Mouse (Mus musculus): ENCODE results near the gene Rflna. TPM values are rescaled to one million over a fixed set of nuclear protein-coding genes. Genes with fewer than 3 reads are reported as not detected.

Gene Rflna
- polyA plus RNA-seq, 1 experiment from 2014 or later = 0.61 TPM

DNA sequence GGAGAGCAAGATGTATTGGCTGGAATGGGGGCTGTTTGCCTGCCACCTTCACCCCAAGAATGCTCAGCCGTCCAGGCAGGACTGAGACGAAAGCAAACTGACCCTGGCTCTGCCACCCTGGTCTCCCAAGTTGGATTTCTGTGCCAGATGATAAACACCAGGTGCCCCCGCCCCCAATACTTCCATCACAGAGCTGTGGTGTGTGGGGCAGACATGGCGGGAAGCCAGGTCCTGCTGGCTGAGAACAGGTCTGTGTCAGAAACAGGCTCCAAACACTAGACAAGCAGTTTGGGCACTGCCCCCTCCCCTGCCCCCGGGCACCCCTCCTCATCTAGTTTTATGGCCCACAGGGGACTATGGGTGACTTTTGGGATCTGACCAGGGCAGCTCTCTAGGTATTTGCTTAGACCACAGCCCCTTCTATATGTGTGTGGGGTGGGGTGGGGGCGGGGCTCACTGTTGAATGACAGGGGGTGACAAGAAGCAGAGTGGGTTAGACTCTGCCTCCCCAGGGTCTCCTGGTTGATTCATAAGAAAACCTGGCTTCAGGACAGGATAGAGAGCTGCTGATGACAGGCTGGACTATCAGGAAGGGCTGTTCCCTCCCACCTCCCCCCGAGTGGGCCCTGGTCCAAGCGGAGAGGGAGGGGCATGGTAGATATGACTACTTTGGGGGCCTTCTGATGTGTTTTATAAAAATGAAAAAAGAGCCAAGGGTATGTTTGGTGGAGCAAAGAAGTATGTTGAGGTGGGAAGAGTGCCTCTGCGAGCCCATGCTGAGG is 3.0 kb downstream of the Rflna start:
- DNase-seq (ENCODE audit: low spot score) = no peak

- DNase-seq (ENCODE audit: low spot score) = no peak
Measured at GRCm38 (mm10) chr5:125006896-125007295, 3.9 kb downstream of the Rflna start.

DNA sequence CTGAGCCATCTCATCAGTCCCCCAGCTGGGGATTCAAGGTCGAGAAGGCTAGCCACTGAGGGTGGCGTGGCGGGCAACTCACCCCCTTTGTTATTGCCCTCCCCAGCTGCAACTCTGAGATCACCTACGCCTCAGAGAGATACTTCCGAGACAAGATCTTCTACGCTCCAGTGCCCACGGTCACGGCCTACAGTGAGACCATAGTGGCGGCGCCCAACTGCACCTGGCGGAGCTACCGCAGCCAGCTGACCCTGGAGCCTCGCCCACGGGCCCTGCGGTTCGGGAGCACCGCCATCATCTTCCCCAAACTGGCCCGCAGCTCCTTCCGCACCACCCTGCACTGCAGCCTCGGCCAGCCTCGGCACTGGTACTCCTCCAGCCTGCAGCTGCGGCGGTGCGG is 8.1 kb downstream of the Rflna start:
- no peak for DNase-seq (ENCODE audit: low spot score)

GRCm38 (mm10) chr5:125011628-125012027 is 8.6 kb downstream of the Rflna start:
- DNase-seq (ENCODE audit: low spot score) = no peak

GRCm38 (mm10) chr5:125014497-125014896 is 11.5 kb downstream of the Rflna start:
- DNase-seq (ENCODE audit: low spot score) = peak; percentile 54

- peak; percentile 55 for DNase-seq (ENCODE audit: low spot score)
Measured at GRCm38 (mm10) chr5:125015066-125015465, 12.0 kb downstream of the Rflna start.

DNA sequence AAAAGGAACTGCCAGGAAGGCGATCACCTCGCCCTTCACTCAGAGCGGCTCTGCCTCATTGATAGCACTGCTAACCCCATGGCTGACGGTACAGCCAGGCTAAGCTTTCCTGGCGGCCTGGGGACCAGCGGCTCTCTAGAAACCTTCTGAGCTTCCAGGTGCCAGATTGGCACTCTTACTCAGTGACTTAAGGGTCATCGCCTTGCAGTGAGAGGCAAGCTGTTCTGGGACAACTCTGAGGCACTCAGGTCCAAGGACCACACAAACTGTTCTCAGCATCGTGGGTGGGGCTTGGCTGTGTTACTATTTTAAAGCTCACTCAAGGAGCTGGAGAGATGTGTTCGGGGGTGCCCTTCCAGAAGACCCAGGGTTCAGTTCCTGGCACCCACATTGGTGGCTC is 12.6 kb downstream of the Rflna start:
- DNase-seq (ENCODE audit: low spot score) = no peak

- DNase-seq (ENCODE audit: low spot score) = peak; percentile 59
Measured at GRCm38 (mm10) chr5:125016421-125017242, 13.6 kb downstream of the Rflna start.

- no peak for DNase-seq (ENCODE audit: low spot score)
Measured at GRCm38 (mm10) chr5:125017332-125017731, 14.3 kb downstream of the Rflna start.

DNA sequence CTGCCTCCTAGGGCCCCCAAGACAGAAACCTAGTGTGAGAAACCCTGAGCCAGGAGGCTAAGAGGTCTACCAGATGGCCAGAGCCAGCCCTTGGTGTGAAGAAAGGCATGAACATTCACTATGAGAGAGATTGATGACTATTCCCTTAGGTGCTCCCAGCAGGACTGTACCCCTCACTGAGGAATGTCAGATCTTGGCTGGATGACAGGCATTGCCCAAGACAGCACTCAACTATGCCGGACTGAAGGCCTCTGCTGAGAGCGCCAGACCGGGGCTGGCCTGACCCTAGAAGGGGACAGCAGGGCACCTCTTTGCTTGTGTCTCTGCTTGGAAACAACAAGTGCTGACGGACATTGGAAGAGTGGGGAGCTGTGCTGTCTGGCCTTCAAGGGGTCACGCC is 16.1 kb downstream of the Rflna start:
- DNase-seq (ENCODE audit: low spot score) = no peak

DNA sequence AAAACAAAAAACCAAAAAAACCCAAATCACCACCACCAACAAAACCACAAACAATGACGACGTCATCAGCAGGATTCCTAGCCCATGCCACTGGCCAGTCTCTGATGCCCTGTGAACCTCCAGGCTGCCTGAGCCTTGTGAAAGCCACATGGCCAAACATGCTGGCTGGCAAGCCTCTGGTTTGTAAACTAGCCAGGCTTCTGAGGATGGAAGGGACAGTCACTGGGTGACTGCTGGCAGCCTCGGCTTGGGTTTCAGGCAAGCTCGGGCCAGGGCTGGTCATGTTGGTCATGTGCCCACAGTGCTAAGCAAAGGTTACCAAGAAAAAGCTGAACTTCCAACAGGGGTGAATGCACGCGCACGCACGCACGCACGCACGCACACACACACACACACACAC is 18.3 kb downstream of the Rflna start:
- DNase-seq (ENCODE audit: low spot score) = no peak

DNA sequence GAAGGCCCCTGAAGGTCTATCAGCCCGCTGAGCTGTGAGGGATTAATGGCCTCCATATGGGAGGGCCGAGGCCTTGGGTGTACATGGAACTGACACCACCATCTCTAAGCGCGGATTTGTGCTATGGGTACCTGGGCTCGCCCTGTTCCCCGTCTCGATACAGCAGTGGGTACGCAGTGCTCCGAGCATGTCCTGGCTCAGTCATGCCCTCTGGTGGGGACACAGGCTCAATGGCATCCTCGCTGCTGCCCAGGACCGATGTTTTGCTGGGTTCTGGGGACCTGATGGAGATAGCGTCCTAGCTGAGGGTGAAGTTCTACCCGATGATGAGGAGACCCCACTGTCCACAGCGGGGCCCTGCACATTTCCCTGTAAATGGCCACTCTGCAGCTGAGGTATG is 21.0 kb downstream of the Rflna start:
- DNase-seq (ENCODE audit: low spot score) = peak; percentile 39

- DNase-seq (ENCODE audit: low spot score) = no peak
Measured at GRCm38 (mm10) chr5:125028371-125028770, 25.4 kb downstream of the Rflna start.

GRCm38 (mm10) chr5:125028911-125029310 is 25.9 kb downstream of the Rflna start:
- no peak for DNase-seq (ENCODE audit: low spot score)

- DNase-seq (ENCODE audit: low spot score) = no peak
Measured at GRCm38 (mm10) chr5:125036483-125036882, 33.5 kb downstream of the Rflna start.

DNA sequence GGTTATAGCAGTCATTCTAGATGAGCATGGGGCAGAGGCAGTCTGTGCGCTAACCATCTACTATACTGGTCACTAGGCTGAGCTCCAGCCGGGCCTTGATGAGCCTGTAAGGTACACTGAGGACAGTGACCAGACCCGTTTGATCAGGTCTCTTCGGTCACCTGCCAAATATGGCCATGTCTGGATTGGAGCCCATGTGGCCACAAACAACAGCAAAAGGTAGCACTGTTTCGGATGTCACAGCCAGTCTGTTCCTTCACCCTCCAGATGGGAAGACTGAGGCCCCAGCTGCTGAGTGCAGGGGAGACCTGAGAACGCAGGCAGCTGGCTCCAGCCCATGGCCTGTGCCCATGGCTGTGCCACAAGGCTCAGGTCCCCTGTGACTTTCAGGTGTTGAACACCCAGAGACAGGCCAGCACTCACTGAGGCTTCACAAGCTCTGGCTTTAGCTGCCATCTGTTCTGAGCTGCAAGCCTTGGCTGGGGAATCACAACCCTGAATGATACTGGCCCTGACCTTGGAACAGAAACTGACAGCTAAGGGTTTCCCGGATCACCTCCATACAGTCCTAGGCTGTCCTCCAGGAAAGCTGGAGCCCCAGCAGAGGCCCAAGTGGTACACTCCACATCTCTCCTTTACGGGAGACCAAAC is 36.5 kb downstream of the Rflna start:
- no peak for DNase-seq (ENCODE audit: low spot score)

DNA sequence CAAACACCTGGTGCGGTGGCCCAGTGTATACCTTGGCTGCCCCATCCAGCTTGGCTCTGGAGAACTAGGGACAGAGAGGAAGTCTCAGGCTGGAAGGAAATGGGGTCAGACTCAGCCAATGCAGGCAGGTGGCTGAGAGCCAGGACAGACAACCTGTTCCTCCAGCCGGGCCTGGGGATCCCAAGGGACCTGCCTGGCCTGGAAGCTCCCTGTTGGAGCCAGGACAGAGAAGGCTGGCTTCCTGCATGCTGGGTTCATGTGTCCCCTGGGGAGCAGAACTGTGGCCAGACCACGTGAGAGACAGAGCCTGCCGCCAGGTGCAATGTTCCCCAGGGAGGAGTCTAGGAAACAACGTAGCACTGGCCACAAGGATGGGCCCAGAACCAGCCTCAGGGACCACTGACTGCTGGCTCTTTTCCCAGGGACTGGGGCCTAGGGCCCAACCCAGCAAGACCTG is 37.1 kb downstream of the Rflna start:
- DNase-seq (ENCODE audit: low spot score) = no peak

DNA sequence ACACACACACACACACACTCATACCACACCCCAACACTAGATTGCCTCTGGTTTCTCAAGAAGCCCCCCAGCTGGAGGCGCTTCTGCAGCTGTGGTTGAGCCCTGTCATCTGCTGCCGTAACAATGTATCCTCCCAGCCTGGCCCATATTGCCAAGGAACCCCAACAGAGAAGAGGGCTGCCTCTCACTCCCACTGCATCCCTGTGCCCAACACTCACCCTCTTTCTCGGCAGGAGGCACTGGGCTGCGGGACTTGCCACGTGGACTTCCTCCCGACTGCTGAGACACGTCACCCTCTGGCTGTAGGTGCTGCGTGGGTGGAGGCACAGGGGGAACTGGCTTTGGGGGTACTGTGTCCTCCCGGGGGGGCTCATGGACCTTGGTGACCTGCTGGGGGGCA is 38.6 kb downstream of the Rflna start:
- DNase-seq (ENCODE audit: low spot score) = no peak

DNA sequence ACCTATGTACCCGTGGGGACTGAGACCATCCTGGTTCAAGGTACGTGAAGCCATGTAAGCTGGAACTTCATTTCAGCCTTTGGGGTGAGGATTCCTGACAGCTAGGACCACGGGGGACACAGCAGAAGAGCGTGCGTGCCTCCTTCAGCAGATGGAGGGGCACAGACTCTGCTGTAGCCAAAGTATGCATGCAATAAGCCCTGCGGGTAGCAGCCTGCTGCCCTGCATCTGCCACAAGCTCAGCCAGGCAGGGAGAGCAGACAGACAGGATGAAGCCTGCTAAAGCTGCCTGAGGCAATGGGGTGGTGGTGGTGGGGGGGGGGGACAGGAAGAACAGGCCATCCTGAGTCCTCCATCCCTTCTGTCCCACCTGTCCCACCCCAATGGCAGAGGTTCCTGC is 40.4 kb downstream of the Rflna start:
- DNase-seq (ENCODE audit: low spot score) = no peak

DNA sequence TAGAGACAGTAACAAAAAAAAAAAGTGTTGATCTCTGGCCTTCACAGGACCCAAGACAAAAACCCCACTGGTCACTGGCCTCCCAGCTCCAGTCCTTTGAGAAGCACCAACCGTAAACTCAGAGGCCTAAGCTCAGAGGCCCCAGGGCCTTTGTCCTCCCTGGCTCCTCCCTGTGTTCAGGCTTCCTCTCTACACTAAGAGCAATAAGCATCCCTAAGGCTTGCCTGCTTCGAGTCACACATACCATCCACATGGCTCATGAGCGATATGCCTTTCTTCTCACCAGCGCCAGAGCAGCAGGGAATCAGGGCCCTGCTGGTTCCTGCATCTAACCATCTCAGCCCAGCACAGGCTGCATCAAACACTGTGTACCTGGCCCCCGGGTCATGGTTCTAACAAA is 42.2 kb downstream of the Rflna start:
- no peak for DNase-seq (ENCODE audit: low spot score)

DNA sequence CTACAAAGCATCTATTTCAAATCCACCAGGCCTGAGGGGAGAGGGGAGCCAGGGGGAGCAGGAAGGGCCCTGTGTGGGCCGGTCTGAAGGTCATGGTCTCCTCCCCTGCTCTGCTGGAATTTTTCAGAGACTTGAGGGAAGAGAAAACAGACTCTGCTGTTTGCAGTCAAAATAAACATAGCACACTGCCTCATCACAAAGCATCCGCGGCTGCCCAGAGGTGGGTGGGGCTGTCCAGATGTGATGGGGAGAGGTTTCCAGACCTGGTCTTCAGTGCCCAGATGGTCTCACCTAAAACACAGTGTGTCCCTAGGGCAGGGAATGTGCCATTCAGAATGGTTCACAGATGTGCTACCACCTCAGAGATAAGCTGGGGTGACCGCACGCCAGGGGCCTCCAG is 43.4 kb downstream of the Rflna start:
- DNase-seq (ENCODE audit: low spot score) = no peak

- DNase-seq (ENCODE audit: low spot score) = no peak
Measured at GRCm38 (mm10) chr5:125049481-125049880, 46.5 kb downstream of the Rflna start.
